Mouse (Mus musculus) kidney, adult 2 months (tissue): ENCODE measurements at regions not wholly inside any gene's neighbourhood (a gene's known extent, or its start where the extent isn't known, plus 50 kb on each side); places are given as distances from the start of the nearest gene placed in this dataset.

Experiments
- DNase-seq: peaks from one replicate; pipeline ENCODE4 v3.0.0; 2021
- H3K27ac ChIP-seq: fragments of 200-500 bp; 2 replicates; pipeline ENCODE4 v1.5.1; 2012; ENCODE audit warnings: low read depth, low read length, control low read depth, inconsistent platforms; ENCODE audit not compliant: insufficient read depth
- H3K27me3 ChIP-seq: fragments of 200-500 bp; replicated peaks from 2 replicates; pipeline ENCODE4 v1.6.1; 2012; ENCODE audit warnings: mild to moderate bottlenecking, moderate library complexity, low read length, inconsistent platforms; ENCODE audit not compliant: control insufficient read depth, insufficient read depth
- H3K36me3 ChIP-seq: fragments of 200-500 bp; 2 replicates; pipeline ENCODE4 v1.6.1; 2012; ENCODE audit warnings: mild to moderate bottlenecking, moderate library complexity, low read length, inconsistent platforms; ENCODE audit not compliant: control insufficient read depth, insufficient read depth
- H3K4me1 ChIP-seq: fragments of 200-500 bp; 2 replicates; pipeline ENCODE4 v1.6.1; 2011; ENCODE audit warnings: low read length; ENCODE audit not compliant: control insufficient read depth, insufficient read depth
- H3K4me3 ChIP-seq: fragments of 200-500 bp; 2 replicates; pipeline ENCODE4 v1.5.1; 2011; ENCODE audit warnings: mild to moderate bottlenecking, low read depth, low read length, control low read depth; ENCODE audit not compliant: insufficient read depth
- CTCF ChIP-seq: fragments of 200-500 bp; conservative IDR thresholded peaks from 2 replicates; pipeline ENCODE4 v1.5.1; 2011; ENCODE audit warnings: low read depth, mild to moderate bottlenecking, control low read depth, low read length, moderate library complexity, mixed read lengths; ENCODE audit not compliant: insufficient read depth, insufficient read length
- POLR2A ChIP-seq: fragments of 200-500 bp; IDR thresholded peaks from one replicate; pipeline ENCODE4 v1.6.1; 2011; ENCODE audit warnings: low read depth, low read length, control low read depth
- WGBS: fragments of 180-500 bp; shearing (Covaris S2); methylation state at CpG from one replicate; pipeline ENCODE4 v1.1.7; 2018; 5-methylcytosine and 5-hydroxymethylcytosine counted together

- Histone ChIP-seq H3K4me3 (no peak overlapping the region), H3K27me3 (no peaks in the 10 kb centered on the region), H3K36me3 (no peaks in the 10 kb centered on the region), H3K27ac (no peak overlapping the region), H3K4me1 (no peaks in the 10 kb centered on the region)
- WGBS: 76% methylated on average over 4 of the region's 4 CpGs
- no peak for TF ChIP-seq CTCF
- no peak for TF ChIP-seq POLR2A
- no peak for DNase-seq
These were observed 488.2 kb downstream of the Klf12 start for GRCm38 (mm10) chr14:99796293-99796692.

- Histone ChIP-seq H3K27me3 (no peaks in the 10 kb centered on the region), H3K4me1 (no peaks in the 10 kb centered on the region), H3K4me3 (no peak overlapping the region), H3K27ac (no peak overlapping the region), H3K36me3 (no peaks in the 10 kb centered on the region)
- TF ChIP-seq POLR2A: no peak
- TF ChIP-seq CTCF: no peak
- WGBS: 33% methylated on average over 1 of the region's 1 CpGs
- DNase-seq: peak; percentile 21
These were observed 478.4 kb downstream of the Klf12 start for GRCm38 (mm10) chr14:99806052-99806451.

DNA sequence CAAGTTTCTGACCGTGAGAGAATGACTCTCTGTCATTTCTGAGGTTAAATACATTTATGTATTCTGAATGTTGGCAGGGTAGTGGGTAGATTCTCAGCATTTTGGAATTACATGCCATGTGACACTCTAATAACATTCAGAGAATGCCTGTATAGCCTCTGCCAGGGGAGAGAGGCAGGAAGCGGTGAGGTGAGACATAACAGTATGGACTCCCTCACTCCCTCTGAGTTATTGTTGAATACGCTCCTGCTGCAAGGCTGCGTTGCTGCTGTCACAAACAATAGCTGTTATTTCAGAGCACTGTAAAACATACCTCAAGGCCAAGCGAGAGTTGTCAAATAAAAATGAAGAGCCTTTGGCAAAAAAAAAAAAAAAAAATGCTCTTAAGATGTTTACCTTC lies 477.9 kb downstream of the Klf12 start:
- H3K4me1 ChIP-seq: no peaks in the 10 kb centered on the region
- H3K27ac ChIP-seq: no peak overlapping the region
- H3K4me3 ChIP-seq: no peak overlapping the region
- 63% methylated on average over 5 of the region's 5 CpGs for WGBS
- H3K27me3 ChIP-seq: no peaks in the 10 kb centered on the region
- H3K36me3 ChIP-seq: no peaks in the 10 kb centered on the region
- no peak for DNase-seq
- TF ChIP-seq CTCF (no peak), POLR2A (no peak)

- Histone ChIP-seq H3K4me3 (no peak overlapping the region), H3K4me1 (no peaks in the 10 kb centered on the region), H3K27ac (no peak overlapping the region), H3K36me3 (no peaks in the 10 kb centered on the region), H3K27me3 (no peaks in the 10 kb centered on the region)
- no peak for TF ChIP-seq POLR2A
- TF ChIP-seq CTCF: no peak
- WGBS: 86% methylated on average over 6 of the region's 6 CpGs
- DNase-seq: no peak
These were observed 471.6 kb downstream of the Klf12 start for GRCm38 (mm10) chr14:99812741-99813485.
